Mouse (Mus musculus) left cerebral cortex, postnatal 10 days (tissue): ENCODE measurements around the gene Rhox11. TPM values are rescaled to one million over a fixed set of nuclear protein-coding genes. Genes with fewer than 3 reads are reported as not detected.
A peak's percentile ranks its signal among the peaks of the same experiment; 100 is the strongest.
"Not testable (repeated sequence)": the region's sequence is repeated elsewhere in the genome, so short reads cannot be mapped to it uniquely, and the experiment has no call there.

Source experiments
- DNase-seq, 2 experiments: peaks; one replicate each; pipeline ENCODE4 v3.0.0; 2021 to 2022; ENCODE audit warnings: low spot score in 2 of 2, mixed read lengths in 1 of 2; ENCODE audit errors: extremely low spot score in 1 of 2
- intact Hi-C: fragments of 180-260 bp; cut with DNase I; formaldehyde crosslinking; loops from one replicate; pipeline ENCODE4 v1.15.1; 2025
- total RNA-seq, 2 experiments: library from RNA; stranded (reverse); gene quantifications; 2 replicates each; pipeline ENCODE4 v1.2.3; 2021

The Rhox11 gene
- total RNA-seq = not detected

- intact Hi-C loops = loop anchor here (10.0 kb wide), 1 partner anchor 90 kb away; no protein-coding TSS in a partner anchor
- DNase-seq = no peak
Observed at GRCm38 (mm10) chrX:38085041-38085440, at the start of gene Rhox11. Gene Rhox11, minus strand, starts transcription at chrX:38085141.

- intact Hi-C loops = no loop called here
- no peak for DNase-seq
Observed at GRCm38 (mm10) chrX:38121478-38121877, 36.5 kb upstream of the Rhox11 start.

- intact Hi-C loops = no loop called here
- no peak for DNase-seq
Observed at GRCm38 (mm10) chrX:38120982-38121381, 36.0 kb upstream of the Rhox11 start, which contains the start of gene Rhox13. Gene Rhox13, plus strand, starts transcription at chrX:38121219.

- intact Hi-C loops = no loop called here
Observed at GRCm38 (mm10) chrX:38110807-38111206, 25.9 kb upstream of the Rhox11 start, which contains the start of gene Rhox12. Gene Rhox12, minus strand, starts transcription at chrX:38110907.

GRCm38 (mm10) chrX:38084226-38084625, 715 bp downstream of the Rhox11 start:
- peak; percentile 15 to 34 for DNase-seq
- intact Hi-C loops = loop anchor here (10.0 kb wide), 1 partner anchor 91 kb away; no protein-coding TSS in a partner anchor

More at GRCm38 (mm10) chrX:38110807-38111206, 25.9 kb upstream of the Rhox11 start, which contains the start of gene Rhox12:
- no peak for DNase-seq

GRCm38 (mm10) chrX:38066175-38066574, 18.8 kb downstream of the Rhox11 start, which contains the start of gene Rhox10:
Gene Rhox10, plus strand, starts transcription at chrX:38066475.
- DNase-seq = no peak
- intact Hi-C loops = no loop called here

GRCm38 (mm10) chrX:38061544-38061943, 23.4 kb downstream of the Rhox11 start:
- no peak for DNase-seq
- intact Hi-C loops = no loop called here

- intact Hi-C loops, DNase-seq: not testable (repeated sequence)
Observed at GRCm38 (mm10) chrX:38043014-38043413, 41.9 kb downstream of the Rhox11 start, which contains the start of gene Btg1-ps2. Gene Btg1-ps2, minus strand, starts transcription at chrX:38043114.

- intact Hi-C loops = no loop called here
- DNase-seq = no peak
Observed at GRCm38 (mm10) chrX:38039666-38040065, 45.3 kb downstream of the Rhox11 start.

- no peak for DNase-seq
- intact Hi-C loops = no loop called here
Observed at GRCm38 (mm10) chrX:38033841-38034240, 51.1 kb downstream of the Rhox11 start.

Other genes with a start within 250 kb of the Rhox11 start
- not detected for gene Rhox8, start 206.2 kb downstream of the Rhox11 start, total RNA-seq
- not detected for gene Rhox7b, start 187.9 kb downstream of the Rhox11 start, total RNA-seq
- not detected for gene Rhox9, start 183.4 kb downstream of the Rhox11 start, total RNA-seq
- gene Btg1-ps1, start 66.3 kb downstream of the Rhox11 start, total RNA-seq = not detected
- not detected for gene Btg1-ps2, start 42.0 kb downstream of the Rhox11 start, total RNA-seq
- not detected for gene Rhox10, start 18.7 kb downstream of the Rhox11 start, total RNA-seq
- not detected for gene Rhox12, start 25.8 kb upstream of the Rhox11 start, total RNA-seq
- not detected for gene Rhox13, start 36.1 kb upstream of the Rhox11 start, total RNA-seq
- 10 to 100 TPM; 21.5 to 21.7 TPM for gene Zbtb33, start 104.7 kb upstream of the Rhox11 start, total RNA-seq
- gene Tmem255a, start 167.3 kb upstream of the Rhox11 start, total RNA-seq = 10 to 100 TPM; 13.6 to 15.6 TPM
- not detected for gene Atp1b4, start 231.0 kb upstream of the Rhox11 start, total RNA-seq